Mouse (Mus musculus) limb, embryonic 14.5 days (tissue): ENCODE measurements at regions not wholly inside any gene's neighbourhood (a gene's known extent, or its start where the extent isn't known, plus 50 kb on each side); places are given as distances from the start of the nearest gene placed in this dataset.
A peak's percentile ranks its signal among the peaks of the same experiment; 100 is the strongest.

Experiments used
- ATAC-seq: fragments of 200-750 bp; cut with Nextera tagmentation; 2 replicates; pipeline ENCODE4 v1.8.0; 2017; ENCODE audit warnings: low read depth, moderate number of reproducible peaks, moderate TSS enrichment; ENCODE audit not compliant: low FRiP score
- DNase-seq: peaks from one replicate; pipeline ENCODE4 v3.0.0-alpha.2; 2015; ENCODE audit warnings: low spot score
- H3K27ac ChIP-seq: fragments of 300-500 bp; sonication (generic); replicated peaks from 2 replicates; pipeline ENCODE4 v1.5.1; 2014; ENCODE audit warnings: low read depth, mild to moderate bottlenecking, low read length, moderate library complexity, mixed read lengths
- H3K27me3 ChIP-seq: fragments of 300-500 bp; sonication (generic); 2 replicates; pipeline ENCODE4 v1.6.1; 2014; ENCODE audit warnings: low read length, mixed read lengths; ENCODE audit not compliant: control insufficient read depth, insufficient read depth
- H3K36me3 ChIP-seq: fragments of 300-500 bp; sonication (generic); 2 replicates; pipeline ENCODE4 v1.6.1; 2014; ENCODE audit warnings: mild to moderate bottlenecking, low read length, moderate library complexity, mixed read lengths; ENCODE audit not compliant: control insufficient read depth, insufficient read depth
- H3K4me1 ChIP-seq: fragments of 300-500 bp; sonication (generic); 2 replicates; pipeline ENCODE4 v1.6.1; 2014; ENCODE audit warnings: antibody characterized with exemption, low read length, mixed read lengths; ENCODE audit not compliant: control insufficient read depth, insufficient read depth
- H3K4me2 ChIP-seq: fragments of 300-500 bp; sonication (generic); replicated peaks from 2 replicates; pipeline ENCODE4 v1.6.1; 2014; ENCODE audit warnings: low read depth, mild to moderate bottlenecking, low read length, moderate library complexity; ENCODE audit not compliant: severe bottlenecking
- H3K4me3 ChIP-seq: fragments of 300-500 bp; sonication (generic); replicated peaks from 2 replicates; pipeline ENCODE4 v1.5.1; 2014; ENCODE audit warnings: low read length
- H3K9ac ChIP-seq: fragments of 300-500 bp; sonication (generic); 2 replicates; pipeline ENCODE4 v1.6.1; 2014; ENCODE audit warnings: mild to moderate bottlenecking, low read depth, low read length, moderate library complexity; ENCODE audit not compliant: severe bottlenecking
- H3K9me3 ChIP-seq: fragments of 300-500 bp; sonication (generic); 2 replicates; pipeline ENCODE4 v1.6.1; 2016; ENCODE audit warnings: low read length; ENCODE audit not compliant: control insufficient read depth
- POLR2A ChIP-seq: fragments of 200-500 bp; IDR thresholded peaks from 2 replicates; pipeline ENCODE4 v1.8.0; 2012; ENCODE audit warnings: inconsistent platforms, mild to moderate bottlenecking, moderate library complexity, borderline replicate concordance; ENCODE audit not compliant: insufficient read depth, insufficient read length; ENCODE audit errors: extremely low read depth
- WGBS: fragments of 180-500 bp; shearing (Covaris S2); extraction: QIAGEN DNeasy Blood & Tissue Kit; methylation state at CpG from one replicate; pipeline ENCODE4 v1.1.7; 2014; 5-methylcytosine and 5-hydroxymethylcytosine counted together

GRCm38 (mm10) chr12:12486656-12487356 is 224.9 kb downstream of the Fam49a start:
- WGBS: 85% methylated on average over 1 of the region's 1 CpGs

GRCm38 (mm10) chr12:12484921-12485680 is 223.2 kb downstream of the Fam49a start:
- DNase-seq (peak; percentile 33), ATAC-seq (peak; percentile 53; the same call in 1 of the 2 replicates)
- WGBS: 16% methylated on average over 9 of the region's 9 CpGs

More at GRCm38 (mm10) chr12:12486656-12487356, 224.9 kb downstream of the Fam49a start:
- no peak overlapping the region for H3K27ac ChIP-seq
- H3K36me3 ChIP-seq: no peaks in the 10 kb centered on the region
- H3K4me2 ChIP-seq: no peak overlapping the region
- H3K4me1 ChIP-seq: peaks cover 5% of the 10 kb centered on the region; the same call in 1 of the 2 replicates
- H3K4me3 ChIP-seq: no peak overlapping the region
- no peak for ATAC-seq
- H3K9ac ChIP-seq: no peak overlapping the region
- no peak for TF ChIP-seq POLR2A
- no peaks in the 10 kb centered on the region for H3K9me3 ChIP-seq
- DNase-seq: no peak
- H3K27me3 ChIP-seq: no peaks in the 10 kb centered on the region

GRCm38 (mm10) chr12:12480451-12480850 is 218.5 kb downstream of the Fam49a start:
- no peak for DNase-seq
- Histone ChIP-seq H3K9me3 (no peaks in the 10 kb centered on the region), H3K4me2 (no peak overlapping the region), H3K9ac (no peak overlapping the region), H3K27me3 (no peaks in the 10 kb centered on the region), H3K27ac (no peak overlapping the region), H3K36me3 (no peaks in the 10 kb centered on the region), H3K4me1 (peaks cover 5% of the 10 kb centered on the region; the same call in 1 of the 2 replicates), H3K4me3 (no peak overlapping the region)
- ATAC-seq: no peak
- WGBS: 90% methylated on average over 2 of the region's 2 CpGs
- TF ChIP-seq POLR2A: no peak

More at GRCm38 (mm10) chr12:12484921-12485680, 223.2 kb downstream of the Fam49a start:
- H3K4me1 ChIP-seq: peaks cover 5% of the 10 kb centered on the region; the same call in 1 of the 2 replicates
- TF ChIP-seq POLR2A: no peak
- no peak overlapping the region for H3K4me3 ChIP-seq
- no peaks in the 10 kb centered on the region for H3K36me3 ChIP-seq
- no peak overlapping the region for H3K27ac ChIP-seq
- H3K9me3 ChIP-seq: no peaks in the 10 kb centered on the region
- no peaks in the 10 kb centered on the region for H3K27me3 ChIP-seq
- no peak overlapping the region for H3K9ac ChIP-seq
- no peak overlapping the region for H3K4me2 ChIP-seq

- 54% methylated on average over 2 of the region's 2 CpGs for WGBS
- no peaks in the 10 kb centered on the region for H3K9me3 ChIP-seq
- H3K9ac ChIP-seq: no peak overlapping the region
- H3K36me3 ChIP-seq: no peaks in the 10 kb centered on the region
- no peak overlapping the region for H3K4me3 ChIP-seq
- ATAC-seq (no peak), DNase-seq (no peak)
- H3K4me1 ChIP-seq: no peaks in the 10 kb centered on the region
- H3K27me3 ChIP-seq: no peaks in the 10 kb centered on the region
- TF ChIP-seq POLR2A: no peak
- no peak overlapping the region for H3K27ac ChIP-seq
- H3K4me2 ChIP-seq: no peak overlapping the region
Observed at GRCm38 (mm10) chr12:12452086-12452485, 190.1 kb downstream of the Fam49a start.

- TF ChIP-seq POLR2A: no peak
- DNase-seq (no peak), ATAC-seq (no peak)
- H3K36me3 ChIP-seq: no peaks in the 10 kb centered on the region
- H3K4me3 ChIP-seq: no peak overlapping the region
- H3K27ac ChIP-seq: no peak overlapping the region
- H3K4me2 ChIP-seq: no peak overlapping the region
- no peak overlapping the region for H3K9ac ChIP-seq
- no peaks in the 10 kb centered on the region for H3K27me3 ChIP-seq
- WGBS: 47% methylated on average over 2 of the region's 2 CpGs
- no peaks in the 10 kb centered on the region for H3K9me3 ChIP-seq
- H3K4me1 ChIP-seq: no peaks in the 10 kb centered on the region
Observed at GRCm38 (mm10) chr12:12446768-12447167, 184.8 kb downstream of the Fam49a start.
